Mouse (Mus musculus): ENCODE measurements at regions not wholly inside any gene's neighbourhood (a gene's known extent, or its start where the extent isn't known, plus 50 kb on each side); places are given as distances from the start of the nearest gene placed in this dataset.

DNA sequence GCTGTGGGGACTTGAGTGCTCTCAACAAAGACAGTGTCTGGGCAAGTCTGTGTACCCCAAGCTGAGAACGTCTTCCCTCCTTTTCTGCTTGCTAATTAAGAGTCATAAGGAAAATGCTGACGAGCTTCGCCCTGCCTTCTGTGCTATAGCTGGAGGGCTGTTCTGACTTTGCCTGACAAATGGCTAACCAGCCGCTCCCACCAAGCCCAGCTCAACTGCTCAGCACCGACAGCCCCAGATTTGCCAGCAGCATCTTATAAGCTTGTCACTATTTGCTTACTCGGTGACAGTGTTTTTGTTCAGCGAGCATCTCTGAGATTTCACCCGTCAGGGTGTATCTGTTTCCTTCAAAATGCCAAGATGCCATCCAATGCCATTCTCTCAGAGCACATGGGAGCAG is 150.6 kb upstream of the Pgrmc2 start:
- TF ChIP-seq CTCF (IDR thresholded peaks at IDR 0.05; ENCODE audit: control insufficient read depth, insufficient read depth, insufficient read length) (no peak), CEBPB (IDR thresholded peaks at IDR 0.05; ENCODE audit: low read depth) (no peak), MAX (IDR thresholded peaks at IDR 0.05) (no peak)

Data from C2C12 (cell line).